In genomic region chr8:44155705-44156321, GRCm38 (mm10) we compare ENCODE assay signal across 27 mouse cellular contexts.
A peak's percentile ranks its signal among the peaks of the same experiment; 100 is the strongest.
DNase-seq lines count a peak whose midpoint lies in the region; ATAC-seq and TF ChIP-seq lines count a peak whose summit lies in the region.
"Had no signal": no experiment of that assay in that cellular context is flagged by ENCODE, and none has a peak within 500 bp of the region (broad histone marks: within the 10 kb centered on the region; RNA-seq: fewer than 3 reads in every experiment).

No protein-coding gene starts in this region.

- ATAC-seq in lung, embryonic 15.5 days (ENCODE audit: borderline replicate concordance, extremely low read depth, low FRiP score, low TSS enrichment): peak; percentile 87
- ATAC-seq in stomach, embryonic 14.5 days (ENCODE audit: insufficient number of reproducible peaks, insufficient read depth, low FRiP score, low read depth): peak; percentile 78
- ATAC-seq in midbrain, embryonic 16.5 days: no peak
- ATAC-seq in hindbrain, embryonic 14.5 days (ENCODE audit: low FRiP score): no peak
- ATAC-seq: activated CD4-positive, CD25-positive, alpha-beta regulatory T cell, adult 4 months; forebrain, embryonic 15.5 days; intestine, postnatal 0 days had no signal

- no peak overlapping the region for H3K9ac ChIP-seq in lung, embryonic 15.5 days
- H3K9ac ChIP-seq in stomach, embryonic 14.5 days (replicated peaks; ENCODE audit: low read depth, low read length): no peak overlapping the region
- no peak overlapping the region for H3K9ac ChIP-seq in midbrain, embryonic 16.5 days (ENCODE audit: low read depth, low read length)
- H3K9ac ChIP-seq in hindbrain, embryonic 14.5 days: no peak overlapping the region
- H3K9ac ChIP-seq: forebrain, embryonic 15.5 days; heart, embryonic 15.5 days; hindbrain, embryonic 12.5 days; limb, embryonic 12.5 days had no signal

- peak overlapping the region; percentile 37 for H3K4me2 ChIP-seq in lung, embryonic 15.5 days
- H3K4me2 ChIP-seq in stomach, embryonic 14.5 days (replicated peaks; ENCODE audit: low read depth, low read length): no peak overlapping the region
- H3K4me2 ChIP-seq in midbrain, embryonic 16.5 days (ENCODE audit: low read length): no peak overlapping the region
- no peak overlapping the region for H3K4me2 ChIP-seq in hindbrain, embryonic 14.5 days (replicated peaks)
- H3K4me2 ChIP-seq: forebrain, embryonic 15.5 days; heart, embryonic 15.5 days; hindbrain, embryonic 12.5 days; limb, embryonic 12.5 days had no signal

- TF ChIP-seq CTCF in lung, adult 2 months (IDR thresholded peaks at IDR 0.05; ENCODE audit: insufficient read depth, low read length): no peak

- no peak overlapping the region for H3K4me3 ChIP-seq in lung, adult 2 months (replicated peaks; ENCODE audit: extremely low read depth, low read depth, low read length)
- H3K4me3 ChIP-seq in lung, embryonic 15.5 days: no peak overlapping the region
- H3K4me3 ChIP-seq in stomach, embryonic 14.5 days (ENCODE audit: low read depth, low read length): no peak overlapping the region
- no peak overlapping the region for H3K4me3 ChIP-seq in midbrain, embryonic 16.5 days (ENCODE audit: low read depth, low read length)
- no peak overlapping the region for H3K4me3 ChIP-seq in hindbrain, embryonic 14.5 days (replicated peaks; ENCODE audit: low read length)
- H3K4me3 ChIP-seq: forebrain, embryonic 15.5 days; heart, embryonic 10.5 days; heart, embryonic 15.5 days; hindbrain, embryonic 12.5 days; limb, embryonic 12.5 days had no signal

- no peak for TF ChIP-seq POLR2A in lung, adult 2 months (IDR thresholded peaks at IDR 0.05; ENCODE audit: borderline replicate concordance, extremely low read depth, low read depth, low read length)

- no peaks in the 10 kb centered on the region for H3K36me3 ChIP-seq in lung, embryonic 15.5 days
- H3K36me3 ChIP-seq in stomach, embryonic 14.5 days (ENCODE audit: control insufficient read depth, insufficient read depth, low read length): no peaks in the 10 kb centered on the region
- H3K36me3 ChIP-seq in midbrain, embryonic 16.5 days (ENCODE audit: control insufficient read depth, insufficient read depth, low read length): no peaks in the 10 kb centered on the region
- no peaks in the 10 kb centered on the region for H3K36me3 ChIP-seq in hindbrain, embryonic 14.5 days (replicated peaks; ENCODE audit: control insufficient read depth, insufficient read depth)
- H3K36me3 ChIP-seq: forebrain, embryonic 15.5 days; heart, embryonic 10.5 days; heart, embryonic 15.5 days; hindbrain, embryonic 12.5 days; limb, embryonic 12.5 days had no signal

- no peaks in the 10 kb centered on the region for H3K9me3 ChIP-seq in lung, embryonic 15.5 days
- no peaks in the 10 kb centered on the region for H3K9me3 ChIP-seq in stomach, embryonic 14.5 days (ENCODE audit: control insufficient read depth, low read depth, low read length)
- H3K9me3 ChIP-seq in midbrain, embryonic 16.5 days (replicated peaks; ENCODE audit: control insufficient read depth, low read length, poor library complexity, severe bottlenecking): no peaks in the 10 kb centered on the region
- no peaks in the 10 kb centered on the region for H3K9me3 ChIP-seq in hindbrain, embryonic 14.5 days (ENCODE audit: control insufficient read depth, low read length)
- H3K9me3 ChIP-seq: forebrain, embryonic 15.5 days; heart, embryonic 10.5 days; heart, embryonic 15.5 days; hindbrain, embryonic 12.5 days; limb, embryonic 12.5 days had no signal

- H3K4me1 ChIP-seq in lung, adult 2 months (ENCODE audit: control insufficient read depth, insufficient read depth, low read length): no peaks in the 10 kb centered on the region
- H3K4me1 ChIP-seq in lung, embryonic 15.5 days: no peaks in the 10 kb centered on the region
- no peaks in the 10 kb centered on the region for H3K4me1 ChIP-seq in stomach, embryonic 14.5 days (ENCODE audit: control insufficient read depth, insufficient read depth, low read length)
- no peaks in the 10 kb centered on the region for H3K4me1 ChIP-seq in midbrain, embryonic 16.5 days (ENCODE audit: control insufficient read depth, insufficient read depth, low read length)
- no peaks in the 10 kb centered on the region for H3K4me1 ChIP-seq in hindbrain, embryonic 14.5 days (replicated peaks; ENCODE audit: control insufficient read depth, insufficient read depth, low read length)
- H3K4me1 ChIP-seq: forebrain, embryonic 15.5 days; heart, embryonic 10.5 days; heart, embryonic 15.5 days; hindbrain, embryonic 12.5 days; limb, embryonic 12.5 days had no signal

- peak overlapping the region; percentile 57 for H3K27ac ChIP-seq in lung, embryonic 15.5 days
- no peak overlapping the region; the same call in 1 of the 2 replicates for H3K27ac ChIP-seq in stomach, embryonic 14.5 days (ENCODE audit: low read length)
- no peak overlapping the region for H3K27ac ChIP-seq in midbrain, embryonic 16.5 days (ENCODE audit: low read length)
- H3K27ac ChIP-seq in hindbrain, embryonic 14.5 days: no peak overlapping the region
- H3K27ac ChIP-seq: forebrain, embryonic 15.5 days; heart, embryonic 10.5 days; heart, embryonic 15.5 days; hindbrain, embryonic 12.5 days; limb, embryonic 12.5 days had no signal

- DNase-seq in lung, adult 2 months: peak; percentile 26
- no peak for DNase-seq in lung, postnatal 14 days
- no peak for DNase-seq in right cerebral cortex, postnatal 36 days (ENCODE audit: low spot score in 2 of 2)
- no peak for DNase-seq in hindbrain, embryonic 14.5 days (ENCODE audit: low spot score)
- DNase-seq: adrenal gland, adult 2 months; B cell, adult 2 months; cerebellum, adult 11 months; cerebellum, adult 9-10 months; cerebellum, postnatal 36 days; gastrocnemius, postnatal 25 days; heart, adult 11 months; kidney, adult 9 months; kidney, postnatal 25 days; midbrain, embryonic 14.5 days; right cerebral cortex, postnatal 4 days; thymus, adult 18-20 months; thymus, postnatal 36 days had no signal

- no peaks in the 10 kb centered on the region for H3K27me3 ChIP-seq in lung, embryonic 15.5 days
- no peaks in the 10 kb centered on the region for H3K27me3 ChIP-seq in stomach, embryonic 14.5 days (ENCODE audit: control insufficient read depth, insufficient read depth, low read length)
- H3K27me3 ChIP-seq in midbrain, embryonic 16.5 days (ENCODE audit: control insufficient read depth, insufficient read depth, low read depth, low read length): no peaks in the 10 kb centered on the region
- no peaks in the 10 kb centered on the region for H3K27me3 ChIP-seq in hindbrain, embryonic 14.5 days (ENCODE audit: control insufficient read depth, insufficient read depth, low read length)
- H3K27me3 ChIP-seq: forebrain, embryonic 15.5 days; heart, embryonic 15.5 days; hindbrain, embryonic 12.5 days; limb, embryonic 12.5 days had no signal

- 63% methylated on average over 8 of the region's 8 CpGs for WGBS in lung, adult 2 months
- WGBS in lung, embryonic 15.5 days: 56% methylated on average over 8 of the region's 8 CpGs
- 63% methylated on average over 8 of the region's 8 CpGs for WGBS in stomach, embryonic 14.5 days
- 82% methylated on average over 8 of the region's 8 CpGs for WGBS in midbrain, embryonic 16.5 days
- WGBS in hindbrain, embryonic 14.5 days: 78% methylated on average over 8 of the region's 8 CpGs

Comparison
In these comparisons a context has a peak if more than half of its experiments do, and no peak if none do; other contexts are left out.
1. ATAC-seq: peak in lung, embryonic 15.5 days (single experiment) and stomach, embryonic 14.5 days (single experiment); none in midbrain, embryonic 16.5 days (single experiment) and hindbrain, embryonic 14.5 days (single experiment).